Mouse (Mus musculus) left cerebral cortex, postnatal 25 days (tissue): Measurements from ENCODE around the gene Rassf10. TPM values are rescaled to one million over a fixed set of nuclear protein-coding genes. Genes with fewer than 3 reads are reported as not detected.
"Not testable (repeated sequence)": the region's sequence is repeated elsewhere in the genome, so short reads cannot be mapped to it uniquely, and the experiment has no call there.

Experiments used
- DNase-seq, 2 experiments: peaks; one replicate each; pipeline ENCODE4 v3.0.0; 2022; ENCODE audit warnings: low spot score in 2 of 2, mixed read lengths in 1 of 2
- intact Hi-C: fragments of 180-260 bp; cut with DNase I; formaldehyde crosslinking; loops from one replicate; pipeline ENCODE4 v1.15.1; 2025
- total RNA-seq, 2 experiments: library from RNA; stranded (reverse); gene quantifications; 2 replicates each; pipeline ENCODE4 v1.2.3; 2021

The Rassf10 gene
- 1 to 10 TPM; 1.3 to 1.6 TPM for total RNA-seq

DNA sequence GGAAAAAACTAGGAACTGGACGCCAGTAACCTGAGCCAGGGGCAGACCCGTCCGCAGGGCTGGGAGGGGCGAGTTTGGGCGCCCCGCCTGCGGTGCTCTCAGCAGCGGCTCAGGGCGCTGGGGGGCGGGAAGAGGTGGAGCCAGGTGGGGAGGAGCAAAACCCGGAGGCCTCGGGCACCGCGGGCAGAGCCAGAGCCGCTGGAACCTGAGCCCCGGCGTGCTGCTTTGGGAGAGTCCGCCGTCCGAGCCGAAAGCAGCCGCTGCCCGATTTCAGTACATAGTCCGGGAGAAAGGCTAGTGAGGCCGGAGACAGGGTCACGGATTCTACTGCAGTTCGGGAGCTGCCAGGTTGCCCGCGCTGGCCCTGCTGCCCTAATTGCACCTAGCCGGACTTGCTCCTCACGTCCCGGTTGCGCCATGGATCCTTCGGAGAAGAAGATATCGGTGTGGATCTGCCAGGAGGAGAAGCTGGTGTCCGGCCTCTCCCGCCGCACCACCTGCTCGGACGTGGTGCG lies at the start of gene Rassf10:
Rassf10 (plus strand) TSS at position 186 of the 515 bp plus-strand sequence.
- peak; percentile 24 to 27 for DNase-seq
- intact Hi-C loops: no loop called here

GRCm38 (mm10) chr7:112906848-112907247 lies 46.9 kb upstream of the Rassf10 start:
- no peak for DNase-seq
- intact Hi-C loops: no loop called here

DNA sequence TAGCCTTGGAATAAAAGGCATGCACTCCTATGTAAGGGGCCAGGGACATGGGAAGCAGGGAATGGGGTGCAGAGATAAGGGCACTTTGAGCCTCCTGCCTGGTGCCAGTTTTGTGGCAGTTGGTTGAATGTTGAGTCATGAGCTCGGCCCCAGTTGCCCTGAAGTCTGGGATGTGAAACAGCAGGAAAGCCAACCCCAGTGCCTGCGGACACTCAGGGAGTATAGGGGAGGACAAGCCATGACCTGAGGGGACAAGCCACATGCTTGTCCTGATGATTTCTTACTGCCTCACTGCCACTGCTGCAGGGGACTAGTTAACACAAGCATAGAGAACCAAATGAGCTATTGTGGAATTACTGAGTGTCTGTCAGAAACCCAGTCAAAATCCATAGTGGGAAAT lies 46.3 kb upstream of the Rassf10 start:
- no peak for DNase-seq
- intact Hi-C loops: no loop called here

- intact Hi-C loops: no loop called here
- DNase-seq: no peak
Measured at GRCm38 (mm10) chr7:112909164-112909563, 44.6 kb upstream of the Rassf10 start.

DNA sequence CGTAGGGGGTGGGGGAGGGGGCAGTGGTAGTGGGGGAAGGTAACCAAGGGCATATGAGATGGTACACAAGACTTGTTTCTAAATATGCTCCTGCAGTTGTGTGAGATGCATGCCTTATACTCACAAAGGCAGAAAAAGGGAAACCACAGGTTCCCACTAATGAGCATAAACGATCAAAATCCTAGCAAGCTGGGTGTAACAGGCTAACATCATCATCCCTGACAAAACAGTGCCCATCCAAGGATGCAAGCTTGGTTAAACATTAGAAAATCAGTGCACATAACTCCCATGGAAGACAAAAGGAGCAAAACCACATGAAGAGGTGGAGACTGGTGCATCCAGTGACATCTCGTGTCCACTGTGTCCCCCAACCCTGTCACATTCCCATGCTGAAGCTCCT lies 40.8 kb upstream of the Rassf10 start:
- DNase-seq: no peak
- intact Hi-C loops: no loop called here

DNA sequence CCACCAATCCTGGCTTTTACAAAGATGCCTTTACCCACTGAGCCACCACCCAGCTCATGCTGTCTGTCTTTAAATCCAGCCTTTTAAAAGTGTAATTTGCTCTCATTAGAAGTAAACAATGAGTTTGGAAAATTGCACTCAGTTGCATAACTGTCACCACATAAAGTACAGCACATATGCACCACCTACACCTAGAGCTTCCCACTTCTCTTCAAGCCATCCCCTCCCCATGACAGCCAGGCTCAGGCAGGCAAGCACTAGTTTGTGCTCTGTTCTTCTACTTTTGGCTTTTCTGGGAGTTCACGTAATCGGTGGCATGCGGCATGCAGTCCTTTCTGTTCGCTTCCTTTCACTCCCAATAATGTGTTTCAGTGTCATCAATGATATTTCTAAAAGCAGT lies 38.2 kb upstream of the Rassf10 start:
- peak; percentile 31 to 58 for DNase-seq

DNA sequence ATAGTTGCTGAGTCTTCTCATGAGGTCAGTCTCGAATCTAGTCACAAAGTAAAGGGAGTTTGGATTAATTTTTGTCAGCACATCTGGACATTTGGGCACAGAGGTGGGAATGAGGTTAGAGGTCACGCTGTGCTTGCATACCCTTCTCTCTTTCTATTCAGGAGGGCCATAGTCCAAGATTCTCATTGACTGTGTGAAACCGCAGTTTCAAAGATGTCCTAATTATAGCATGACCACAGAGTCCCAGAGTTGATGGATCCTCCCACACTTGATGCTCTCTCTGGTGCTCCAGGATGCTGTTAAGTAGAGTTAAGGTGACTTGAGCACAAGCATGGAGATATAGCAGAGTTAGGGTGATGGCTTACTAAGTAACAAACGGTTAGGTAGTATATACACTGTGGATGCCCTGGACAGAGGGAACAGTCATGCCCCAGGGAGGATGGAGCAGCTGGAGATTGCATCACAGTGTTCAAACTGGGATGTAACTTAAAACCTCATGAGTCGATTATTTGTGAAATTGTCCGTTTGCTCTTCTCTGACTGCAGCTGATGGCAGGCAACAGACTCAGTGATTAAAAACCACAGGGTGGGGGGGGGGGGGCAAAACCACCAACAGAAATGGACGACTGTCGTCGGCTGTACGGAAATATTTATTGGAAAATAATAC lies 36.0 kb upstream of the Rassf10 start:
- intact Hi-C loops: loop anchor here (5.0 kb wide), 1 partner anchor 350 kb away; no protein-coding TSS in a partner anchor
- no peak for DNase-seq

More for the DNA sequence above, 38.2 kb upstream of the Rassf10 start:
- intact Hi-C loops: loop anchor here (5.0 kb wide), 1 partner anchor 352 kb away; no protein-coding TSS in a partner anchor

GRCm38 (mm10) chr7:112918279-112918991 lies 35.3 kb upstream of the Rassf10 start:
- intact Hi-C loops: loop anchor here (5.0 kb wide), 1 partner anchor 349 kb away; no protein-coding TSS in a partner anchor

GRCm38 (mm10) chr7:112919845-112920244 lies 33.9 kb upstream of the Rassf10 start:
- intact Hi-C loops: loop anchor here (1.0 to 5.0 kb wide), 3 partner anchors 212 to 392 kb away; no protein-coding TSS in a partner anchor

More at GRCm38 (mm10) chr7:112918279-112918991, 35.3 kb upstream of the Rassf10 start:
- DNase-seq: peak in 1 of 2 experiments; percentile 36

GRCm38 (mm10) chr7:112922801-112923200 lies 31.0 kb upstream of the Rassf10 start:
- no peak for DNase-seq
- intact Hi-C loops: loop anchor here (5.0 kb wide), 1 partner anchor 390 kb away; no protein-coding TSS in a partner anchor

More at GRCm38 (mm10) chr7:112919845-112920244, 33.9 kb upstream of the Rassf10 start:
- DNase-seq: peak; percentile 61 to 69

GRCm38 (mm10) chr7:112923712-112924111 lies 30.1 kb upstream of the Rassf10 start:
- intact Hi-C loops: loop anchor here (5.0 kb wide), 1 partner anchor 389 kb away; no protein-coding TSS in a partner anchor
- DNase-seq: no peak

- DNase-seq: no peak
- intact Hi-C loops: no loop called here
Measured at GRCm38 (mm10) chr7:112930669-112931068, 23.1 kb upstream of the Rassf10 start.

- DNase-seq, intact Hi-C loops: not testable (repeated sequence)
Measured at GRCm38 (mm10) chr7:112935876-112936275, 17.9 kb upstream of the Rassf10 start.

DNA sequence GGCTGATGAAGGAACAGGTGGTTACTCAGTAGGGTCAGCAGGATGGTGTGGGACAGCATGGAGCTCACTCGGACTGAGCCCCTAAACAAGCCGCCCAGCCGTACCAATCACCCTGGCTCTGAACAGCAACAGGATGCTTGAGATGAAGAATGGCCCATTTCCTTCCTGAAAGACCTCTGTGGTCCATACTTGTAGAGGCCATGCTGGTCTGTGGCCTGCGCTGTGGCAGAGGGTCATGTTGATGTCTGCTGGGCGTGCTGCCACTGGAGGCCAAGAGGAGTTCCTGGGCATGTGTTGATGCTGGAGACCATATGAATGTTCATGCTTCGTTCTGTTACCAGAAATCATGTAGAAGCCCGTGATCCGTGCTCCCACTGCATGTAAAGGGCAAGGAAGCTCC lies 16.7 kb upstream of the Rassf10 start:
- intact Hi-C loops: no loop called here
- no peak for DNase-seq

GRCm38 (mm10) chr7:112938959-112939358 lies 14.8 kb upstream of the Rassf10 start:
- no peak for DNase-seq
- intact Hi-C loops: no loop called here

DNA sequence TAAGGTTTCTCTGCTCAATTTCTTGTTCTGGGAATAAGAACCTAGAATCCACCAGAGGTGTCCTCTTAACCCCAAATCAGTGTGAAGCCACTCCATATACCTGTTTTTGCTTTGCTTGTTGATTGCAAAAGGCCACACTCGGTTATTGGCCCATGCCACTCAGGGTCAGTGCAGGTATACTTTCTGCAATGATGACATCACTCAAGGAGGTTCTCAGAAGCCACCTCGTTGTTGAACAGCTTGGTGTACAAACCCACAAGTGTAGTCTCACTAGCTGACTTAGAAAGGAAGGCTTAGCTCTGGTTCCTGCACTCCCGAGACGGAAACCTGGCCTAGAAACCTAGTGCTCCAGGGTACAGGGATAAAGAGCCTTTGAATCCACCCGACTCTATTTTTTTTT lies 11.2 kb upstream of the Rassf10 start:
- no peak for DNase-seq
- intact Hi-C loops: no loop called here

- DNase-seq: no peak
- intact Hi-C loops: no loop called here
Measured at GRCm38 (mm10) chr7:112943056-112943455, 10.7 kb upstream of the Rassf10 start.

GRCm38 (mm10) chr7:112946706-112947105 lies 7.1 kb upstream of the Rassf10 start:
- no peak for DNase-seq
- intact Hi-C loops: no loop called here

GRCm38 (mm10) chr7:112954351-112955102 lies 765 bp downstream of the Rassf10 start:
- no peak for DNase-seq
- intact Hi-C loops: loop anchor here (5.0 kb wide), 1 partner anchor 153 kb away; no protein-coding TSS in a partner anchor
